Mouse (Mus musculus): ENCODE results near the gene Apoc1. TPM values are rescaled to one million over a fixed set of nuclear protein-coding genes. Genes with fewer than 3 reads are reported as not detected.

Apoc1 gene
- total and polyA plus RNA-seq, 2 experiments from 2014 or later: 8.2 TPM; not detected in 1

- H3K9me3 ChIP-seq (replicated peaks; ENCODE audit: control insufficient read depth, low read length): no peaks in the 10 kb centered on the region
- H3K4me1 ChIP-seq (ENCODE audit: control insufficient read depth, insufficient read depth): peaks cover 18% of the 10 kb centered on the region
- ATAC-seq (ENCODE audit: insufficient read depth, low read depth) (no peak), DNase-seq (ENCODE audit: low spot score) (no peak)
- no peak overlapping the region for H3K27ac ChIP-seq (ENCODE audit: low read depth)
- no peak overlapping the region for H3K9ac ChIP-seq (replicated peaks; ENCODE audit: low read depth, low read length)
- no peak for TF ChIP-seq CTCF (IDR thresholded peaks at IDR 0.05; ENCODE audit: low read depth)
- no peak for TF ChIP-seq EP300 (IDR thresholded peaks at IDR 0.05; ENCODE audit: low read depth)
- 96% methylated on average over 4 of the region's 4 CpGs for WGBS
- H3K27me3 ChIP-seq (ENCODE audit: control insufficient read depth, insufficient read depth, low read length): no peaks in the 10 kb centered on the region
- no peak overlapping the region for H3K4me2 ChIP-seq (ENCODE audit: low read depth, low read length)
- H3K36me3 ChIP-seq (replicated peaks; ENCODE audit: control insufficient read depth, insufficient read depth, low read length): peaks cover 50% of the 10 kb centered on the region
- H3K4me3 ChIP-seq (ENCODE audit: low read depth, low read length): no peak overlapping the region
These were observed 12.0 kb upstream of the Apoc1 start for GRCm38 (mm10) chr7:19704475-19704874.

- Histone ChIP-seq H3K27me3 (ENCODE audit: control insufficient read depth, insufficient read depth, low read length) (no peaks in the 10 kb centered on the region), H3K9me3 (replicated peaks; ENCODE audit: control insufficient read depth, low read length) (no peaks in the 10 kb centered on the region), H3K36me3 (replicated peaks; ENCODE audit: control insufficient read depth, insufficient read depth, low read length) (peaks cover 37% of the 10 kb centered on the region), H3K27ac (ENCODE audit: low read depth) (no peak overlapping the region), H3K9ac (replicated peaks; ENCODE audit: low read depth, low read length) (no peak overlapping the region), H3K4me1 (ENCODE audit: control insufficient read depth, insufficient read depth) (peaks cover 31% of the 10 kb centered on the region), H3K4me3 (ENCODE audit: low read depth, low read length) (no peak overlapping the region), H3K4me2 (ENCODE audit: low read depth, low read length) (no peak overlapping the region)
- WGBS: 88% methylated on average over 16 of the region's 16 CpGs
- ATAC-seq (ENCODE audit: insufficient read depth, low read depth) (no peak), DNase-seq (ENCODE audit: low spot score) (no peak)
- TF ChIP-seq CTCF (IDR thresholded peaks at IDR 0.05; ENCODE audit: low read depth) (no peak), EP300 (IDR thresholded peaks at IDR 0.05; ENCODE audit: low read depth) (no peak)
These were observed 10.5 kb upstream of the Apoc1 start for GRCm38 (mm10) chr7:19702859-19703555.

- 26% methylated on average over 22 of the region's 22 CpGs for WGBS
- Histone ChIP-seq H3K36me3 (replicated peaks; ENCODE audit: control insufficient read depth, insufficient read depth, low read length) (peaks cover 30% of the 10 kb centered on the region), H3K9ac (replicated peaks; ENCODE audit: low read depth, low read length) (0 out of 2 replicates have a peak overlapping the region, but pooled peaks have one; percentile 21), H3K4me3 (ENCODE audit: low read depth, low read length) (no peak overlapping the region), H3K27me3 (ENCODE audit: control insufficient read depth, insufficient read depth, low read length) (no peaks in the 10 kb centered on the region), H3K9me3 (replicated peaks; ENCODE audit: control insufficient read depth, low read length) (no peaks in the 10 kb centered on the region), H3K4me1 (ENCODE audit: control insufficient read depth, insufficient read depth) (peaks cover 34% of the 10 kb centered on the region), H3K4me2 (ENCODE audit: low read depth, low read length) (peak overlapping the region; percentile 38), H3K27ac (ENCODE audit: low read depth) (peak overlapping the region; percentile 77)
- TF ChIP-seq CTCF (IDR thresholded peaks at IDR 0.05; ENCODE audit: low read depth) (peak; percentile 75), EP300 (IDR thresholded peaks at IDR 0.05; ENCODE audit: low read depth) (no peak)
- DNase-seq (ENCODE audit: low spot score): peak; percentile 82
- peak; percentile 82 for ATAC-seq (ENCODE audit: insufficient read depth, low read depth)
These were observed 8.8 kb upstream of the Apoc1 start for GRCm38 (mm10) chr7:19701069-19701761.

GRCm38 (mm10) chr7:19700299-19701068 lies 8.0 kb upstream of the Apoc1 start:
- Histone ChIP-seq H3K9ac (replicated peaks; ENCODE audit: low read depth, low read length) (no peak overlapping the region), H3K9me3 (replicated peaks; ENCODE audit: control insufficient read depth, low read length) (no peaks in the 10 kb centered on the region), H3K36me3 (replicated peaks; ENCODE audit: control insufficient read depth, insufficient read depth, low read length) (peaks cover 30% of the 10 kb centered on the region), H3K27me3 (ENCODE audit: control insufficient read depth, insufficient read depth, low read length) (no peaks in the 10 kb centered on the region), H3K4me1 (ENCODE audit: control insufficient read depth, insufficient read depth) (peaks cover 34% of the 10 kb centered on the region), H3K4me2 (ENCODE audit: low read depth, low read length) (peak overlapping the region; percentile 38), H3K4me3 (ENCODE audit: low read depth, low read length) (no peak overlapping the region), H3K27ac (ENCODE audit: low read depth) (peak overlapping the region; percentile 77)
- ATAC-seq (ENCODE audit: insufficient read depth, low read depth): no peak
- 47% methylated on average over 12 of the region's 12 CpGs for WGBS
- DNase-seq (ENCODE audit: low spot score): no peak
- TF ChIP-seq CTCF (IDR thresholded peaks at IDR 0.05; ENCODE audit: low read depth): no peak
- TF ChIP-seq EP300 (IDR thresholded peaks at IDR 0.05; ENCODE audit: low read depth): no peak

- no peak overlapping the region for H3K4me3 ChIP-seq (ENCODE audit: low read depth, low read length)
- DNase-seq (ENCODE audit: low spot score) (no peak), ATAC-seq (ENCODE audit: insufficient read depth, low read depth) (no peak)
- no peaks in the 10 kb centered on the region for H3K27me3 ChIP-seq (ENCODE audit: control insufficient read depth, insufficient read depth, low read length)
- H3K4me2 ChIP-seq (ENCODE audit: low read depth, low read length): no peak overlapping the region
- H3K4me1 ChIP-seq (ENCODE audit: control insufficient read depth, insufficient read depth): peaks cover 40% of the 10 kb centered on the region
- TF ChIP-seq CTCF (IDR thresholded peaks at IDR 0.05; ENCODE audit: low read depth) (no peak), EP300 (IDR thresholded peaks at IDR 0.05; ENCODE audit: low read depth) (no peak)
- H3K27ac ChIP-seq (ENCODE audit: low read depth): 0 out of 2 replicates have a peak overlapping the region, but pooled peaks have one; percentile 73
- H3K36me3 ChIP-seq (replicated peaks; ENCODE audit: control insufficient read depth, insufficient read depth, low read length): peaks cover 26% of the 10 kb centered on the region
- no peaks in the 10 kb centered on the region for H3K9me3 ChIP-seq (replicated peaks; ENCODE audit: control insufficient read depth, low read length)
- WGBS: 78% methylated on average over 4 of the region's 4 CpGs
- H3K9ac ChIP-seq (replicated peaks; ENCODE audit: low read depth, low read length): no peak overlapping the region
These were observed 7.3 kb upstream of the Apoc1 start for GRCm38 (mm10) chr7:19699827-19700148.
